Mouse (Mus musculus) erythroid progenitor cell, adult 5-6 weeks (primary cell): ENCODE data around the gene Smim5. TPM values are rescaled to one million over a fixed set of nuclear protein-coding genes. Genes with fewer than 3 reads are reported as not detected.

Experiments used
- total RNA-seq, 2 experiments: library from RNA; stranded (forward) in 1 of 2; stranded (reverse) in 1 of 2; fragments of 150-400 nt in 1 of 2; fragments of 186-747, 209-891 nt in 1 of 2; gene quantifications; 2 replicates each; pipeline versions ENCODE4 v1.2.3 to v1.2.4; 2015 to 2017; ENCODE audit warnings: low replicate concordance in 2 of 2

Gene Smim5
- total RNA-seq, 2 experiments from 2014 or later, result 27.1 to 37.7 TPM

Other genes with a start within 250 kb of the Smim5 start
- gene Grb2, start 191.4 kb upstream of the Smim5 start, total RNA-seq (2015; ENCODE audit: low replicate concordance), result 36.8 and 49.5 TPM in 2 replicates
- gene Grb2, start 191.4 kb upstream of the Smim5 start, total RNA-seq (2017; ENCODE audit: low replicate concordance), result 10.1 and 29.1 TPM in 2 replicates
- gene Tmem94, start 134.5 kb upstream of the Smim5 start, total RNA-seq (2015; ENCODE audit: low replicate concordance), result 32.1 and 36.9 TPM in 2 replicates
- 35.2 and 35.3 TPM in 2 replicates for gene Tmem94, start 134.5 kb upstream of the Smim5 start, total RNA-seq (2017; ENCODE audit: low replicate concordance)
- 6.7 and 13.0 TPM in 2 replicates for gene Caskin2, start 86.3 kb upstream of the Smim5 start, total RNA-seq (2015; ENCODE audit: low replicate concordance)
- gene Caskin2, start 86.3 kb upstream of the Smim5 start, total RNA-seq (2017; ENCODE audit: low replicate concordance), result 5.6 and 6.0 TPM in 2 replicates
- 4.0 and 12.6 TPM in 2 replicates for gene Tsen54, start 85.2 kb upstream of the Smim5 start, total RNA-seq (2015; ENCODE audit: low replicate concordance)
- gene Tsen54, start 85.2 kb upstream of the Smim5 start, total RNA-seq (2017; ENCODE audit: low replicate concordance), result 3.6 and 4.3 TPM in 2 replicates
- gene Llgl2, start 75.9 kb upstream of the Smim5 start, total RNA-seq (2015; ENCODE audit: low replicate concordance), result 1.7 TPM in 1 of 2 replicates, not detected in the other
- 0.26 and 1.8 TPM in 2 replicates for gene Llgl2, start 75.9 kb upstream of the Smim5 start, total RNA-seq (2017; ENCODE audit: low replicate concordance)
- not detected in 2 replicates for gene Myo15b, start 41.6 kb upstream of the Smim5 start, total RNA-seq (2015; ENCODE audit: low replicate concordance)
- gene Myo15b, start 41.6 kb upstream of the Smim5 start, total RNA-seq (2017; ENCODE audit: low replicate concordance), result not detected in 2 replicates
- gene Smim6, start 12.1 kb downstream of the Smim5 start, total RNA-seq (2015; ENCODE audit: low replicate concordance), result 4.3 and 15.1 TPM in 2 replicates
- 0.23 and 6.4 TPM in 2 replicates for gene Smim6, start 12.1 kb downstream of the Smim5 start, total RNA-seq (2017; ENCODE audit: low replicate concordance)
- gene Sap30bp, start 33.3 kb downstream of the Smim5 start, total RNA-seq (2015; ENCODE audit: low replicate concordance), result 16.6 and 17.6 TPM in 2 replicates
- gene Sap30bp, start 33.3 kb downstream of the Smim5 start, total RNA-seq (2017; ENCODE audit: low replicate concordance), result 224 and 296 TPM in 2 replicates
- gene Recql5, start 33.5 kb downstream of the Smim5 start, total RNA-seq (2015; ENCODE audit: low replicate concordance), result 16.3 and 17.7 TPM in 2 replicates
- 13.8 and 33.5 TPM in 2 replicates for gene Recql5, start 33.5 kb downstream of the Smim5 start, total RNA-seq (2017; ENCODE audit: low replicate concordance)
- gene Itgb4, start 74.7 kb downstream of the Smim5 start, total RNA-seq (2015; ENCODE audit: low replicate concordance), result not detected in 2 replicates
- gene Itgb4, start 74.7 kb downstream of the Smim5 start, total RNA-seq (2017; ENCODE audit: low replicate concordance), result not detected in 2 replicates
- gene Galk1, start 112.8 kb downstream of the Smim5 start, total RNA-seq (2015; ENCODE audit: low replicate concordance), result 3.4 TPM in 1 of 2 replicates, not detected in the other
- gene Galk1, start 112.8 kb downstream of the Smim5 start, total RNA-seq (2017; ENCODE audit: low replicate concordance), result 1.3 and 5.1 TPM in 2 replicates
- gene H3f3b, start 128.0 kb downstream of the Smim5 start, total RNA-seq (2015; ENCODE audit: low replicate concordance), result 711 and 715 TPM in 2 replicates
- gene H3f3b, start 128.0 kb downstream of the Smim5 start, total RNA-seq (2017; ENCODE audit: low replicate concordance), result 555 and 685 TPM in 2 replicates
- gene Unk, start 130.4 kb downstream of the Smim5 start, total RNA-seq (2015; ENCODE audit: low replicate concordance), result 12.2 and 15.1 TPM in 2 replicates
- gene Unk, start 130.4 kb downstream of the Smim5 start, total RNA-seq (2017; ENCODE audit: low replicate concordance), result 24.3 and 29.4 TPM in 2 replicates
- 2.5 and 6.5 TPM in 2 replicates for gene Unc13d, start 178.0 kb downstream of the Smim5 start, total RNA-seq (2015; ENCODE audit: low replicate concordance)
- 1.9 and 2.1 TPM in 2 replicates for gene Unc13d, start 178.0 kb downstream of the Smim5 start, total RNA-seq (2017; ENCODE audit: low replicate concordance)
- 114 and 127 TPM in 2 replicates for gene Wbp2, start 187.0 kb downstream of the Smim5 start, total RNA-seq (2015; ENCODE audit: low replicate concordance)
- gene Wbp2, start 187.0 kb downstream of the Smim5 start, total RNA-seq (2017; ENCODE audit: low replicate concordance), result 43.8 and 56.9 TPM in 2 replicates
- gene Trim47, start 227.2 kb downstream of the Smim5 start, total RNA-seq (2015; ENCODE audit: low replicate concordance), result 2.5 TPM in 1 of 2 replicates, not detected in the other
- 0.90 TPM in 1 of 2 replicates, not detected in the other for gene Trim47, start 227.2 kb downstream of the Smim5 start, total RNA-seq (2017; ENCODE audit: low replicate concordance)
- 4.0 and 4.6 TPM in 2 replicates for gene Trim65, start 231.2 kb downstream of the Smim5 start, total RNA-seq (2015; ENCODE audit: low replicate concordance)
- gene Trim65, start 231.2 kb downstream of the Smim5 start, total RNA-seq (2017; ENCODE audit: low replicate concordance), result 0.30 and 1.4 TPM in 2 replicates
- 9.2 and 16.9 TPM in 2 replicates for gene Mrpl38, start 238.9 kb downstream of the Smim5 start, total RNA-seq (2015; ENCODE audit: low replicate concordance)
- 5.3 and 8.5 TPM in 2 replicates for gene Mrpl38, start 238.9 kb downstream of the Smim5 start, total RNA-seq (2017; ENCODE audit: low replicate concordance)